Mouse (Mus musculus): ENCODE measurements around the gene Gamt. TPM values are rescaled to one million over a fixed set of nuclear protein-coding genes. Genes with fewer than 3 reads are reported as not detected.
"Not testable (repeated sequence)": the region's sequence is repeated elsewhere in the genome, so short reads cannot be mapped to it uniquely, and the experiment has no call there.

Gamt gene
- total RNA-seq, 2 experiments from 2014 or later: 181 to 214 TPM

DNA sequence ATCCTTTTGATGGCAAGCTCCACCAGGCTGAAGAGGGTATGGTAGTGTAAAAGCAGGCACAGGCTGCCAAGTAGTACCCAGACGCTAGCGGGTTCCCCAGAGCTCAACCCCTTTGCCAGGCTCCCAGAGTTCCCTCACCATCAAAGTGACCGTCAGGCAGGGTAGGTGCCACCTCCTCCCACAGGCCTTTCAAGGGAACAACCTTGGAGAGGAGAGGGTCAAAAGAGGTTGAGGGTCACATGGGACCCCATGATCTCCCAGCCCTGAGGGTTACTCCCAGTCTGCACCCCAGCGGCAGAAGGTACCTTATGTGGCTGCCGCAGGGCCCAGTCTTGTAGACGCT lies 1.4 kb downstream of the Gamt start:
- DNase-seq (ENCODE audit: low spot score in 2 of 2): no peak

DNA sequence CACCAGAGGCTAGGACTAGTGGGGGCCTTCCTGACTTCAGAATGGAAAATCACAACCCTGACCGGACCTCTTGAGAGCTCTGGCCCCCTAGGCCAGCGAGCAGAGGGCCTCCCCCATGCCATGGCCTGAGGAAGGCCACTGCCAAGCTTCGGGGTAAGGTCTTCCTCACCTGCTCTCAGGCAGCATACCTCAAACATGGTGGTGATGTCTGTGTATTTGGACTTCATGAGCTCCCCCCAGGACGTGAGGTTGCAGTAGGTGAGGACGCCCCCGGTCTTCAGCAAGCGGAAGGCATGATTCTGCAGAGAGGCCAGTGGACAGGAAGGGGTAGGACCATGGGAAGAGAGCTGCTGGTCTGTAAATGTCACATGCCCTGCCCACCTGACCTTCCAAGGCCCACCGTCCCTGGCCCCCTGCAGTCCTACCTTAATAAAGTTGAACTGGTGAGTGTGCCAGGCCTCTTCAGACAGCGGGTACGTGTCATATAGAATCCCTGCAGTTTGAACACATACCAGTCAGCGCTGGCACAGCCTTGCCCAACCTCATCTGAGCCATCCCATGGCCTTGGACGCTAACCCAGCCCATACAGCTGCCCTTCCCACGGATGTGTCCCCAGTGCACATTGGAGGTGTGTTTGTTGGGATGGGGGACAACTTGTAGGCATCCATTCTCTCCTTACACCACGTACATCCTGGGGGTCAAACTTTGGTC lies 1.9 kb downstream of the Gamt start:
- DNase-seq (ENCODE audit: low spot score in 2 of 2): no peak

DNA sequence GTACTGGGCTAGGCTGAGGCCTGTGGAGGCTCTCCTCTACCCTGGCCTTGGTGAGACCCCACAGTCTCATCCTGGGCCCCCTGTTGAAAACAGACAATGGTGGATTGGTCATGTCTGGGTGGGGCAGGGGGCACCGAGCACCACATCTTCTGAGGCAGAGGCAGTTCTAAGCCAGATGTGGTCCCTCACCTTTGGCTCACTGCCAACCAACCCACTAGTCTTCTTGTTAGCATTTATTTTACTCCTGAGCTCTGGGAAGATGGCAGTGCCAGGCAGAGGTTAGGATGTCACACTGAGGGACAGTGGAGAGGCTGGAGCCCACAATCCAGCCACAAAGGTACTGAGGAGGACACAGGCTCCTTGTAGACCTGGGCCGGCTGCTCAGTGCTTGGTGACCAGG lies 2.9 kb downstream of the Gamt start:
- no peak for DNase-seq (ENCODE audit: low spot score in 2 of 2)

DNA sequence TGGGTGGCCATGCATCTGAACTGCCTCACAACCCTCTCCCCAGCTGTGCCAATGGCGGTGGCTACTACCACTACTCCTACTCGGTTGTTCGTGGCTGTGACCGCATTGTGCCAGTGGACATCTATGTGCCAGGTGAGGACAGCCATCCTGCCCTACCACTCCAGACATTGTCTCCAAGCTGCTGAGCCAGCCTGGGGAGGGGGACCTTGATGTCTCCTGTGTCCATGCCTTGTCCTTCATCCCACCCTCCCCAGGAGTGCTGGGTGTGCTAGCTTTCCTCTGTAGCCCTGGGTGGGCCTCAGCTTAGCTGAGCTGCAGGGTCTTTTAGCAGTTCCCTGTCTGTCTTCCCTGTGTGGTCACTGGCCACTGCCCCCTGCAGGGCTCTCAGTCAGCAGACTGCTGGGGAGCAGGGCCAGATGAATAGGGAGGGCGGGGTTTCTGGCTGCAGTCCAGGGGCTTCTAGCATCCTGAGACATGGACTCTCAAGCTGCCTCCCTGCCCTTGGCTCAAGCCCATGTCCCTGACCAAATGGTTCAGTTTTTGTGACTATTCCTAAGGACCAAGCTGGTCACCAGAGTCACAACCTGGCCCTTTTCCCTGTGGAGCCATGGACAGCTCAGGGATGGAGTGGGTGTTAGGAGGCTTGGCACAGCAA lies 4.8 kb downstream of the Gamt start:
- peak; percentile 29 to 34 for DNase-seq (ENCODE audit: low spot score in 2 of 2)

DNA sequence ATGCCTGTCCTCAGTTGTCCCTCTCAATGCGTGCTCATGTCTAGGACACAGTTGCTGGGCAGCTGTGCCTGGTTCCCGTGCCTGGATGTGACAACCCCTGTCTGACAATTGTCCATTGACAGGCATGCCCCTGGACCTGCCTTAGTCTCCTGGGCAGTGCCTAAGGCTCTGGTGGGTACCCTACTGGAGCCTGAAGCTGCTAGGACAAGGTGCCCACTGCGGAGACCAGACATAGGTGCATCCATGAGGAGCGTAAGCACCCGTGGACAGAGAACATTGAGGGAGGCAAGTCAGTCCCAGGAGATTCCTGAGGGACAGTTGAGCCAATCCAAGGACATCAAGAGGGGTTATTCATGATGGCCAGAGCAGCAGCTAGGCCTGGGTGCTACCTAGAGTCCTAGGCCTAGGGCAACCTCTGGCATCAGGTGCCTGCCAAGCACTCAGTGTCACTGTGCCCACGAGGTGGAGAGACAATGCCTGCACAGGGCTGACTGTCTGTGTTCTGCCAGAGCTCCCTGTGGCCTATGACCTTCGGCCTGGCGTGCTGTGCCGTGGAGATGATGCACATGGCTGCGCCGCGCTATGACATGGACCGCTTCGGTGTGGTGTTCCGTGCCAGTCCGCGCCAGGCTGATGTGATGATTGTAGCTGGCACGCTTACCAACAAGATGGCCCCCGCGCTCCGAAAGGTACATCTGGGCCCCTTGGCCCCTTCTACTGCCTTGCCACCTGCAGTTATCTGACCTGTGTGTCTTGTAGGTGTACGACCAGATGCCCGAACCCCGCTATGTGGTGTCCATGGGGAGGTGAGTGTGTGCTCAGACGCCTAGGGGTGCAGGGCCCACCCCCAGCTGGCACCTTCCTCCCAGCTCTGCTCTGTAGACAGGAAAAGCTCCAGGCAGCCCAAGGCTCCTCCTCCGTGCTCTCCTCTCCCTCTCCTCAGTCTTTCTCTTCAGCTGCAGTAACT lies 6.2 kb downstream of the Gamt start:
- no peak for DNase-seq (ENCODE audit: low spot score in 2 of 2)

DNA sequence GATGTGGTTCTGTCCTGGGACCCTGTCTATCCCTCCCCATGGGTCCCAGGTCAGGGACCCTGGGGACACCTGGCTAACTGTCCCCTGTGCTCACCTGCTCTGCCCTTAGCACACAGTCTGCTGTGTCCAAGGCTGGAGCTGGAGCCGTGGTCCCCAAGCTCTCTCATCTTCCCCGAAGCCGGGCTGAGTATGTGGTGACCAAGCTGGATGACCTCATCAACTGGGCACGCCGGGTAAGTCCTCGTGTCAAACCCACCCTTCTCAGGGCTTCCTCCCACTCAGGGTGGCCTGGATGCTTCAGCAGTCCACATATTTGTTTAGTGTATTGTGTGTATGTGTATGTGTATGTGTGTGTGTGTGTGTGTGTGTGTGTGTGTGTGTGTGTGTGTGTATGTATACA lies 7.3 kb downstream of the Gamt start:
- DNase-seq (ENCODE audit: low spot score in 2 of 2): no peak

DNA sequence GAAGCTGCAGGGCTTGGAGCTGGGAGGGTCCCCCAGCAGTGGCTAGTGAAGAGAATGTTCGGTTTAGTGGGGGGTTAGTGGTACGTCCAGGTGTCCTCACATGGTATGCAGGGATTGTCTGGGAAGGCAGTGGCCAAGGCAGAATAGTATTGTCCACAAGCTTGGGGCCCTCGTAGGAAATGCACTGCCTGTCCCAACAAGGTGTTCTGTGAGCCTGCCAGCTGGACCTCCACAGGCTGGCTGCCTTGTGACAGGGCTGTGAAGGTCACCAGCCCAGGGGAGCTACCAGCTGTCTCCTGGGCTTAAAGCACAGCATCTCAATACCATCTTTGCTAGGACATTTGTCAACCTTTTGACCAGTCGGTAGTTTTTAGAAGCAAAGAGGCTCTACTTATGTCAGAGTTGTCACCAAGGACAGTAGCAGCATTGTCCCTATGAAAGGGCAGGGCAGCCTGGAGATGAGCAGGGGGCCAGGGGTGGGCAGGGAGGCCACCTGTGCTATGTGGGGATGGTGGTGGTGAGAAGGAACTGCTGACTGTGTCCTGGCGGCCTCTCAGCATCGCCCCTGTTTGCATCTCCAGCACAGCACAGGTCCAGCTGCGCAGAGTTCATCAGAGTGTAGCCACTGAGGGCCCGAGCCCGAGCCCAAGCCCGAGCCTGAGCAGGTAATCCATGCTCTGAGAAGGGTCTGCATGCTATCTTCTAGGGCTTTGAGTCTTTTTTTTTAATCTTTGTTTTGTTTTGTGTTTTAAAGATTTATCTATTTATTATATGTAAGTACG lies 8.1 kb downstream of the Gamt start:
- DNase-seq (ENCODE audit: low spot score in 2 of 2): no peak

DNA sequence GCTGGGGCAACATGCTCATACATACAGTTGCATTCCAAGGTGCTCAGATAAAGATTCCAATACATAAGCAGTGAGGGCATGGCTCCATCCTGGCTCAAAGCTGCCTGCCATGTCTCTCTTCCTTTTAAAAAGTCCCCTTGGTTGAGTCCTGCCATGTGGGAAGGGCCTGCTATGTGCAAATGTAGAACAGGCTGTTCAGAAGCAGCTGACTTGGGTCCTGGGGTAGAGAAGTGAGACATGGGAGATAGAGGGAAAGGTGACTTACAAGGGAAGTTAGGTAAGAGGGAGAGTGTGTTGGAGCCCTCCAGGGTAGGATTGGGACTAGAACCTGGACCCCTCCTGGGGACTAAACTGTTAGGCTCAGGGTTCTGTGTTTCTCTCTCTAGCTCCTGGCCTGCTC lies 8.8 kb downstream of the Gamt start:
- DNase-seq (ENCODE audit: low spot score in 2 of 2): no peak

DNA sequence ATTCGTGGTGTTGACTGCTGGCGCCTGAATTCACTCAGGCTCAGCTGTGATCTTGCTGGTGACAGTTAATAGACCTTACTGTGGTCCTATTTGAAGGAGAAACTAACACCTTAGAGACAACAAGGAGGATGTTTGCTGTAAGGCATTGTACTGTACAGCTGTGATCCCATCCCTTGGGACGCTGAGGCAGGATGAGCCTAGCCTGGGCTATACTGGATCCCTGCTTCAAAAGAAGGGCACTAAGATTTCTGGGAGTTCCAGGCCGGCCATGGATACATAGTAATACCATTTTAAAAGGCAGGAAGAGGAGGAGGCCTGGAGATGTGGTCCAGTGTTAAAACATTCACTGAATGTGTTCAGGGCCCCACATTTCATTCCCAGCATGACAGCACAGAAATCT lies 10.2 kb downstream of the Gamt start:
- no peak for DNase-seq (ENCODE audit: low spot score in 2 of 2)

DNA sequence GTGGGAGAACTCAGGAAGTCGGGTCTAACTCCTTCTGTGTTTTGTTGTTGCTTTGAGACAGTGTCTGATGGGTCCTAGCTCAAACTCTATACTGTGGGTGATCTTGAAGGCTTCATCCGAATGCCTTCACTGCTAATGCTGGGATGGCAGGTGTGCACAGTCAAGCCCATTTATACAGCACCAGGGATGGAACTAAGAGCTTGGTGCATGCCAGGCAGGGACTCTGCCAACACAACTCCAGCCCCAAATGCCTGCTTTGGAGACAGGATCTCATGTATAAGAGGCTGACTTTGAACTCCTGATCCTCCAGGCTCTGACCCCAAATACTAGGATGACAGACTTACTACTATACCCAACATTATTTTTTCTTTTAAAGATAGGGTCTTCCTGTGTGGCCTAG lies 10.8 kb downstream of the Gamt start:
- DNase-seq (ENCODE audit: low spot score in 2 of 2): no peak

DNA sequence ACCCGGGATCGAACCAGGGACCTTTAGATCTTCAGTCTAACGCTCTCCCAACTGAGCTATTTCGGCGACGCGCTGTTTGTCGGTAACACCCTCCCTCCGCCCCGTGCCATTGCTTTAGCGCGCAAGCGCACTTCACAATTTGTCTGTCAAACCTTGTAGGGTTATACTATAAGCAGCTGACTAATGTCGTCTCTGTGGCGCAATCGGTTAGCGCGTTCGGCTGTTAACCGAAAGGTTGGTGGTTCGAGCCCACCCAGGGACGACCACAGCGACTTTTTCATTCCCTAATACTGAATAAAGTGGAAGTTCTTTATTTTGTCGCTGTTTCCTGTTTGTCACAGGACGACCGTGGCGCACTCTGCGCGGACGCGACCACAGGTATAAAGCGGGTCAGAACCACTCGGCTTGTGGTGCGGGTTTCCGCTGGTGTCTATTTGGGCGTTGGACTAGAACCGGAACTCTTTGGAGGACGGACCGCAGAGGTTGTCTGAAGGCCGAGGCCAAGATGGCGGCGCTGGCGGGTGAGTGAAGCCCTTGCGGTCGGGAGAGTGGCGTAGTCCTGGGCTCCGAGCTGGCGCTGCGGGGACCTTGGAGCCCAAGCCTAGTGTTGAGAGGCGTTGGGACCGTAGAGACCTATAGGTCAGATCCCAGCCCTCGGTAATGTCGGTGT lies 11.7 kb downstream of the Gamt start, which contains the start of gene Ndufs7:
Ndufs7 (plus strand) TSS at position 151 of the 670 bp plus-strand sequence.
- DNase-seq (ENCODE audit: low spot score in 2 of 2): peak; percentile 89 to 92

DNA sequence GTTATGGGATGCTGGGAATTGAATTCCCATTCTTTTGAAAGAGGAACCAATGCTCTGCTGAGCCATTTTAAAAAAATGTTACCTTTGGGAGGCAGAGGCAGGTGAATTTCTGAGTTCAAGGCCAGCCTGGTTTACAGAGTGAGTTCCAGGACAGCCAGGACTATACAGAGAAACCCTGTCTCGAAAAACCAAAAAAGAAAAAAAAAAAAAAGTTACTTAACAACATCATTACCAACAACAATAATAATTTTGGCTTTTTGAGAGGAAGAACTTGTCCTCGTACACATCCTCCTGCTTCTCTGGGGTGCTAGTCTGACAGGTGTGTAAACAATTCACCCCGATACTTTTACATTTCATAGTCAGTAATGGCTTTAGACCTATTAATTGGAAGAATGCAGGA lies 12.4 kb downstream of the Gamt start:
- not testable (repeated sequence) for DNase-seq (ENCODE audit: low spot score in 2 of 2)

DNA sequence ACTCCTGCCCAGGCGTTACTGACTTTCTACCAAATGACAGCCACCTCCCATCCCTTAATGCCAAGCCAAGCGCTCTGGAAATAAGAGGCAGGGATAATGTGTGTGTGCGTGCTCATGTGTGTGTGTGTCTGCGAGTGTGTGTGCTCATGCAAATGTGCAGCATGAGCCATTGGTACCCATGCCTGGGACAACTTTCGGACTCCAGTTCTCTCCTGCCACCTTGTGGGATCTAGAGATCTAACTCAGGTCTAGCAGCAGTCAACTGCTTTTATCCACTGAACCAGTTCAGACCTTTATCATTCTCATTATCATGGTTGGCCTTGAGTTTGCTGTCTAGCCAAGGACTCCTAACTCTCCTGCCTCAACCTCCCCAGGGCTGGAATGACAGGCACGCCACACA lies 13.0 kb downstream of the Gamt start:
- DNase-seq (ENCODE audit: low spot score in 2 of 2): no peak

DNA sequence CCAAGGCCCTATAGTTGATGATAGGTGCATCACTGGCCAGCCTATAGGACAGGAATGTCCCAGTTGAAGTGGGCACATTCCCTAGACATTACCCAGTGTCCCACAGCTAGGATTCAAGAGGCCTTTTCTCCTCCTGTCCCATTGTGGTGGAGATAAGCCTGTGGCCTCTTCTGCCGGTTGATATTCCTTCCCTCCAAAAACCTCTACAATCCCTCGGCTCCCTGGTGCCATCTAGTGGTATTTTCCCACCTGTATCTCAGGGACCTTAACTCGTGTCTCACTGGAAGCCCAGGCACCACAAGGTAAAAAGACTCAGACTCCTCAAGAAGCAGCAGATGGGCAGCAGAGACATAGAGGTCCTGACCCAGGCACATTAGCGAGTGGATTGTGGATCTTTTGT lies 15.2 kb downstream of the Gamt start:
- DNase-seq (ENCODE audit: low spot score in 2 of 2): peak; percentile 31 to 75

DNA sequence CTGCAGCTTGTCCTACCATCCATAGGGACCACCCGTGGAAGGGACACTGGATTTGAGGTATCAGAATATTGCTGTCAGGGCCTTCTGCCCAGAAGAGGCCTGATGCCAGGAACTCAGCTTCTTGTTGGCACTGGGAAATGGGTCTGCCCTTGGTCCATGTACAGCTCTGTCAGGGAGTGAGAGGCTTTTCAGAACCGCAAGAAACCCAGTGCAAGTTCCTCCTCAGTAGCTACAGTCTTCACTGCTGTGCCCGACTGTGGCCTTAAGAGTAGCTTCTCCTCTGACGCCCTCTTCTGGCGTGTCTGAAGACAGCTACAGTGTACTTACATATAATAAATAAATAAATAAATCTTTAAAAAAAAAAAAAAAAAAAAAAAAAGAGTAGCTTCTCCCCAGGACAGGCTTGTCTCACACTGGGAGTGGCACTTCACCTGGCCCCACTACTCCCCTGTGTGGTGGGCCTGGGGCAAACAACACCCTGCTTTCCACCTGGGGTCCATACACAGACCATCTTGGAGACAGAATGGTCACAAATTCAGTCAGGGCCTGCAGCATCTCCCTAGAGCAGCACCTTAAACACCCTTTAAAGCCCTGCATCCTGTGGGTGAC lies 15.9 kb downstream of the Gamt start:
- DNase-seq (ENCODE audit: low spot score in 2 of 2): no peak

DNA sequence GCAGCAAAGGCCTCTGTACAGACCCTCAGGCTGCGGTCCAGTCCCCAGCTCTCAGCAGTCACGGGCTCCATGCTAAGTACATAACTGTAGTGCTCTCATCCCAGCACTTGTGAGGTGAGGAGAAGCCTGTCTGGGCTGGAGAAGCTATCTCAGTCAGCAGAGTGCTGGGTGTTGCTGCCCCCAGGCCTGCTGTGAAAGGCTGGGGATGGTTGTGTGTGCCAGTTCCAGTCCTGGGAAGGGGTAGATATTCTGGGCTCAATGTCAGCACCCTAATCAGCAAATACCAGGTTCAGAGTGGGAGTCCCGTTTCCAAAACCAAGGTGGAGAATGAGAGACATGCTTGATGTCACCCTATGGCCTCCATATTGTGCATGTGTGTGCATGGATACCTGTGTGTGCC lies 18.2 kb downstream of the Gamt start:
- no peak for DNase-seq (ENCODE audit: low spot score in 2 of 2)

DNA sequence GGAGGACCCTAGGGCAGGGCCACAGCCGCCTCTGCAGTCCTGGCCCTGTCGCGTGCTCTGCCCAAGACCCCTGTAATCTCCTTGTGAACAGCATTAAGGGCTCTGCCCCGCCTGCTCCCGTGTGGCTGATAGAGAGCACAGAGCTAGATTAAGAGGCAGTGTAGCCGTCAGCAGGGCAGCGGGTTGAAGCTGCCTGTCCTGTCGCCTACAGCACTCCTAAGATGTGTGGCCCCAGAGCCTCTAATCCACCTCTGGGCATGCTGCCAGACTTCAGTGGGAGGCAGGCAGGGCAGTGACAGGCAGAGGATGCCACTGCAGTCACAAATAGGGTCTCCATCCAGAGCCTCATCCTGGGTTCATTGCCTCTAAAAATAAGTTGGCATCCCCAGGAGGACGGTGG lies 18.7 kb downstream of the Gamt start:
- DNase-seq (ENCODE audit: low spot score in 2 of 2): no peak

DNA sequence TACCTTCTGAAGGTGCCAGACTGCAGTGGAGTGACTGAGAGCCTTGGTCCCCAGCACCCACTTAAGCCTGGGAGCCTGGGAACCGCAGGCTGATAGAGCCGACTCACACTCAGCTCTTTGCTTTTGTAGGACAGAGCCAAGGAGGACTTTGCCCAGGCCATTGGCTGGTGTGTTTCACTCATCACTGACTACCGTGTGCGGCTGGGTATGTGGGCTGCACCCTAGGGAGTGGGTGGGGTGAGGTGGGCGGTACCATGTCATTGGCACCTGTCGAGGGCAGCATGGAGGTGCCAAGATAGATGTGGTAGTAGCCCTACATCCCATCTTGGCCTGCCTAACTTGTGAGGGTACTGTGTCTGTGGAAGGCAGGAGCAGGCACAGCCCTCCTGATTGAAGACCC lies 21.0 kb downstream of the Gamt start:
- DNase-seq (ENCODE audit: low spot score in 2 of 2): no peak

DNA sequence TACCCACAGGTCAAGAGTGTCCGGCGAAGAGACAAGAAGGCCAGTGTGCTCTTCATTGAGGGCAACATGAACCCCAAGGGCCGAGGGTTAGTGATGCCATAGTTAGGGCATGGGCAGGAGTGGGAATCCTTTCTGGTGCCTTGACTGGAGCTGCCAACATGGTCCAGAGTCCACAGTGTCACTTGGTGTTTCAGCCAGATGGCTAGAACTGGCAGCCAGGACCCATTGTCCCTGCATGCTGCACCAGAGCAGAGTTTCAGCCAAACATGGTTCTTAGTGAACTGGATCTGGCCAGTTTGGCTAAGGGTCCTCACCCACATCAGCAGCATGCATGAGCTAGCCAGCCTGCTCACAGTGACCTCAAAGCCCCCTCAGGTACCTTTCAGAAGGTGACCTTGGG lies 22.5 kb downstream of the Gamt start:
- DNase-seq (ENCODE audit: low spot score in 2 of 2): no peak

DNA sequence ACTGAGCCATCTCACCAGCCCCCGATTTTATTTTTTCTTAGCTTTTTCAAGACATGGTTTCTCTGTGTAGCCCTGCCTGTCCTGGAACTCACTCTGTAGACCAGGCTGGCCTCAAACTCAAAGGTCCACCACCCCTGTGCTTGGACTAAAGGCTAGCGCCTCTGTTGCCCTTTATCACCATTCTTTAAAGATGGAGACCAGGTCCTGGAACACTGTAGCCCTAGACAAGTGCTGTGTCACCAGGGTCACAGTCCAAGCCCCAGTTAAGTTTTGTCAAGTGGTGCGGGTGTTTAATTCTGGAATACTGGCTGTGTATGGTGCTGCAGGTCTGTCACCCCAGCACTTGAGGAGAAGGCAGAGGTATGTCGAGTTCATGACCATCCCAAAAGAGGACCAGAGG lies 23.8 kb downstream of the Gamt start:
- no peak for DNase-seq (ENCODE audit: low spot score in 2 of 2)
